Mouse (Mus musculus): Measurements from ENCODE around the gene Srgn. TPM values are rescaled to one million over a fixed set of nuclear protein-coding genes. Genes with fewer than 3 reads are reported as not detected.
"Not testable (repeated sequence)": the region's sequence is repeated elsewhere in the genome, so short reads cannot be mapped to it uniquely, and the experiment has no call there.

The Srgn gene
- polyA plus RNA-seq, 1 experiment from 2014 or later: 38.8 TPM

- DNase-seq (ENCODE audit: low spot score): no peak
- Histone ChIP-seq H3K27me3 (replicated peaks; ENCODE audit: control insufficient read depth, insufficient read depth, low read length) (peaks cover 5% of the 10 kb centered on the region), H3K4me2 (ENCODE audit: low read depth, low read length) (no peak overlapping the region), H3K4me3 (ENCODE audit: low read depth, low read length) (no peak overlapping the region), H3K36me3 (ENCODE audit: control insufficient read depth, insufficient read depth, low read length) (no peaks in the 10 kb centered on the region), H3K9me3 (ENCODE audit: control insufficient read depth, low read length) (no peaks in the 10 kb centered on the region), H3K9ac (ENCODE audit: low read depth, low read length) (no peak overlapping the region), H3K4me1 (ENCODE audit: control insufficient read depth, insufficient read depth, low read length) (peaks cover 4% of the 10 kb centered on the region; the same call in 1 of the 2 replicates), H3K27ac (replicated peaks; ENCODE audit: low read depth, low read length) (no peak overlapping the region)
- WGBS: 64% methylated on average over 4 of the region's 4 CpGs
- ATAC-seq (ENCODE audit: low read depth): no peak
These were observed 23.9 kb downstream of the Srgn start for GRCm38 (mm10) chr10:62503353-62503752.

DNA sequence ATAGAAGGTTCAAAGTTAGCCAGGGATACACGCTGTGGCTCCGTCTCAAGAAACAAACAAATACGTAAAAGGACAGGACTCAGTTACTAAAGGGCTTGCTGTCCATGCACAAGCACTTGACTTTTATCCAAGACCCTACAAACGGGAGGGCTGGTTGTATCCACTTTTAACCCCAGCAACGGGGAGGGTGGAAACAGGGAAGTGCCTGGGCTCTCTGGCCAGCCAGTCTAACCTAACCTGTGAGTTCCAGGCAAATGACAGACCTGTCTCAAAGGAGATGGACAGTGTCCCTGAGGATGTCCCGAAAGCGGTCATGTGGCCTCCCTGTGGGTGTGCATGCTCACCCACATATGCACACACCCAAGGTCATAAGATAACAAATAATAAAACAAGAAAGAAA, 25.3 kb downstream of the Srgn start:
- DNase-seq (ENCODE audit: low spot score) (no peak), ATAC-seq (ENCODE audit: low read depth) (no peak)
- no peak overlapping the region for H3K4me3 ChIP-seq (ENCODE audit: low read depth, low read length)
- no peaks in the 10 kb centered on the region for H3K27me3 ChIP-seq (replicated peaks; ENCODE audit: control insufficient read depth, insufficient read depth, low read length)
- H3K4me1 ChIP-seq (ENCODE audit: control insufficient read depth, insufficient read depth, low read length): no peaks in the 10 kb centered on the region
- H3K9ac ChIP-seq (ENCODE audit: low read depth, low read length): no peak overlapping the region
- 82% methylated on average over 7 of the region's 7 CpGs for WGBS
- H3K4me2 ChIP-seq (ENCODE audit: low read depth, low read length): no peak overlapping the region
- no peak overlapping the region for H3K27ac ChIP-seq (replicated peaks; ENCODE audit: low read depth, low read length)
- no peaks in the 10 kb centered on the region for H3K36me3 ChIP-seq (ENCODE audit: control insufficient read depth, insufficient read depth, low read length)
- H3K9me3 ChIP-seq (ENCODE audit: control insufficient read depth, low read length): no peaks in the 10 kb centered on the region

GRCm38 (mm10) chr10:62500916-62501615, 26.2 kb downstream of the Srgn start:
- H3K27me3 ChIP-seq (replicated peaks; ENCODE audit: control insufficient read depth, insufficient read depth, low read length): no peaks in the 10 kb centered on the region
- H3K4me3 ChIP-seq (ENCODE audit: low read depth, low read length): no peak overlapping the region
- no peak overlapping the region for H3K4me2 ChIP-seq (ENCODE audit: low read depth, low read length)
- DNase-seq (ENCODE audit: low spot score): no peak
- H3K4me1 ChIP-seq (ENCODE audit: control insufficient read depth, insufficient read depth, low read length): no peaks in the 10 kb centered on the region
- no peak overlapping the region for H3K9ac ChIP-seq (ENCODE audit: low read depth, low read length)
- H3K36me3 ChIP-seq (ENCODE audit: control insufficient read depth, insufficient read depth, low read length): no peaks in the 10 kb centered on the region
- no peak overlapping the region for H3K27ac ChIP-seq (replicated peaks; ENCODE audit: low read depth, low read length)
- no peaks in the 10 kb centered on the region for H3K9me3 ChIP-seq (ENCODE audit: control insufficient read depth, low read length)
- ATAC-seq (ENCODE audit: low read depth): no peak
- WGBS: 90% methylated on average over 9 of the region's 9 CpGs

DNA sequence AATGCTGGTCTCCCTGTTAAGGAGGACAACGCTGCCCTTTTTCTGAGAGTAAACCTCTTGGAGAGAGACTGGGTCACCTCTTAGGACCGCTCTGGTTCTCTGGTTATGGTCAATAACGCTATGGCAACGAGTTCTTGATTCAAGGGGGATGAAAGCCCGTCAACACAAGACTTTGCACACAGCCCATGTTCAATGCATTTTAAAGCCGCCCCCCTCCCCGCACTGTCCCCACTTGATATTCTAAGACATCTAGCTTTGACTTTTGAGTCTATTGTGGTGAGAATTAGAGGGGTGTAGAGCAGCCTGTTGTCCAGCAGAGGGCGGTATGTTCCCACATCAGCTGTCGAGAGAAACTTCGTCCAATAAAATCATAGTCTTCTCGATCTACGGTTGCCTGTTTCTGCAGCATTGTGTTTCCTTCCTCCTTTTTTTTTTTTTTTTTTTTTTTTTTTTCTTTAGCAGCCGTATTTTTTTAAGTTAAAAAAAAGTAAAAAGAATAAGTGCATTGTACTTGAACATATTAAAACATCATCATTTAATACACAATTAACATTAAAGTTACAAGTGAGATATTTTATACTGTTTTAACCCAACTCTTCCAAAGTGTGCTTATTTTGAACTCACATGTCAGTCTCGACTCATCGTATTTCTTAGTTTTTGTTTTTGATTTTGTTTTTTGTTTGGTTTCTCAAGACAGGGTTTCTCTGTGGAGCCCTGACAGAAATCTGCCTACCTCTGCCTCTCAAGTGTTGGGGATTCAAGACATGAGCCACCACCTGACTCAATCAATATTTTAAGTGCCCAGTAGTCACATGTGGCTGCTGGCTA, 26.9 kb downstream of the Srgn start:
- no peaks in the 10 kb centered on the region for H3K9me3 ChIP-seq (ENCODE audit: control insufficient read depth, low read length)
- no peaks in the 10 kb centered on the region for H3K27me3 ChIP-seq (replicated peaks; ENCODE audit: control insufficient read depth, insufficient read depth, low read length)
- H3K9ac ChIP-seq (ENCODE audit: low read depth, low read length): no peak overlapping the region
- no peak overlapping the region for H3K4me3 ChIP-seq (ENCODE audit: low read depth, low read length)
- DNase-seq (ENCODE audit: low spot score): peak; percentile 85
- ATAC-seq (ENCODE audit: low read depth): peak; percentile 57; the same call in 1 of the 2 replicates
- no peaks in the 10 kb centered on the region for H3K4me1 ChIP-seq (ENCODE audit: control insufficient read depth, insufficient read depth, low read length)
- no peak overlapping the region for H3K4me2 ChIP-seq (ENCODE audit: low read depth, low read length)
- 23% methylated on average over 15 of the region's 15 CpGs for WGBS
- no peaks in the 10 kb centered on the region for H3K36me3 ChIP-seq (ENCODE audit: control insufficient read depth, insufficient read depth, low read length)
- H3K27ac ChIP-seq (replicated peaks; ENCODE audit: low read depth, low read length): no peak overlapping the region

GRCm38 (mm10) chr10:62491681-62492080, 35.6 kb downstream of the Srgn start:
- 82% methylated on average over 3 of the region's 3 CpGs for WGBS
- not testable (repeated sequence) for H3K9me3 ChIP-seq (ENCODE audit: control insufficient read depth, low read length); H3K4me2 ChIP-seq (ENCODE audit: low read depth, low read length); H3K4me3 ChIP-seq (ENCODE audit: low read depth, low read length); ATAC-seq (ENCODE audit: low read depth); H3K4me1 ChIP-seq (ENCODE audit: control insufficient read depth, insufficient read depth, low read length); H3K36me3 ChIP-seq (ENCODE audit: control insufficient read depth, insufficient read depth, low read length); H3K27me3 ChIP-seq (replicated peaks; ENCODE audit: control insufficient read depth, insufficient read depth, low read length); H3K27ac ChIP-seq (replicated peaks; ENCODE audit: low read depth, low read length); H3K9ac ChIP-seq (ENCODE audit: low read depth, low read length); DNase-seq (ENCODE audit: low spot score)

DNA sequence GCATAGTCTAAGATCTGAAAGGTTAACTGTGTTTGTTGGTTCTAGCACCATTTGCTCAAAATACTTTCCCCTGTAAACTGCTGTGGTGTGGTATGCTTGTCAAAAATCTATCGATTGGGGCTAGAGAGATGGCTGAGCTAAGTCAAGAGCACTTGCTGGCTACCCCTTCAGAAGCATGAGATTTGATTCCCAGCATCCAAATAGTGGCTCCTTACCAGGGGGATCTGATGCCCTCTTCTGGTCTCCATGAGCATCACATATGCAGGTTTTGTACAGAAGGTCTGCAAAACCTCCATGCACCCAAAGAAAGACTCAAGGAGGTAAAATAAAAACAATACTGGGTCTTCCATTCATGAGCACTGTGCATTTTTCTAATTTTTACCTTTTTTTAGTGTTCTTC, 39.0 kb downstream of the Srgn start:
- Histone ChIP-seq H3K9ac (ENCODE audit: low read depth, low read length) (no peak overlapping the region), H3K9me3 (ENCODE audit: control insufficient read depth, low read length) (no peaks in the 10 kb centered on the region), H3K4me2 (ENCODE audit: low read depth, low read length) (no peak overlapping the region), H3K4me1 (ENCODE audit: control insufficient read depth, insufficient read depth, low read length) (peaks cover 11% of the 10 kb centered on the region; the same call in 1 of the 2 replicates), H3K27me3 (replicated peaks; ENCODE audit: control insufficient read depth, insufficient read depth, low read length) (no peaks in the 10 kb centered on the region), H3K36me3 (ENCODE audit: control insufficient read depth, insufficient read depth, low read length) (no peaks in the 10 kb centered on the region), H3K27ac (replicated peaks; ENCODE audit: low read depth, low read length) (no peak overlapping the region), H3K4me3 (ENCODE audit: low read depth, low read length) (no peak overlapping the region)
- 33% methylated on average over 1 of the region's 1 CpGs for WGBS
- DNase-seq (ENCODE audit: low spot score): peak; percentile 66
- no peak for ATAC-seq (ENCODE audit: low read depth)

DNA sequence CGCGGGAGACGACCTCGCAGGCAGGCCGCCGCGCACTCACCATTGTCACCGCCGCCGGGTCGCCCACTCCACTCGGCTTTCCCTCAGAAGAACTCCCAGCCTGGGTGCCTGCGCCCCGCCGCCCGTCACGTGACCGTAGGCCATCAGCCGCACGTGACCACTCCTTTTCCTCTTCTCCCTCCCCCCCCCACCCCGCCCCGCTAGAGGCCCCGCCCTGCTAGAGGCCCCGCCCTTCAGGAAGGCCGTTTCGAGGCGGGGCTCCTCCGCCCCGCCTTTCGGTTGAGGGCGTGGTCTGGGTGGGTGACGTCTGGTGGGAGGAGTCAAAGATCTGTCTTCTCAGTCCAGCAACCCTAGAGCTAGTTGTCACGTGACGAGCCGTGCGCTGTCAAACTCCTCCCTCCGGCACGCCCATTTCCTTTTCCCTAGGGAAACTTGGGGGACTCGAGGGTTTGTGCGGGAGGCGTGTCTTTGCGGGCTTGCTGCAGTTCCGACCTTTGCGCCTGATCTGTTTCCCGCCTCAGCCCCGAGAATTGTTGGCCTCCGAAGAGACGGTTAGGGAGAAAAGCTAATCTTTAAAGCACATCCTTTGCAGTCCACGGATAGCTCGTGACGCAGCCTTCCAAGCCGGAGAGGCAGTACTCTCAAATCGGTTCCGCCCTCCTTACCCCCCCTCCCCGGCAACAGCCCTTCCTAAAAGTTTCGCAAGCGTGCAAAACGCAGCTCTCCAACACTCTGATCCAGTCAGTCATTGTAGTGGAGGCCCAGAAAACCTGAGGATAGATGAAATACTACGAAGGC, 40.4 kb downstream of the Srgn start, which contains the start of gene Vps26a:
Vps26a (minus strand) TSS at position 188 of the 798 bp plus-strand sequence.
- no peaks in the 10 kb centered on the region for H3K9me3 ChIP-seq (ENCODE audit: control insufficient read depth, low read length)
- under 1% methylated on average over 30 of the region's 59 CpGs for WGBS

DNA sequence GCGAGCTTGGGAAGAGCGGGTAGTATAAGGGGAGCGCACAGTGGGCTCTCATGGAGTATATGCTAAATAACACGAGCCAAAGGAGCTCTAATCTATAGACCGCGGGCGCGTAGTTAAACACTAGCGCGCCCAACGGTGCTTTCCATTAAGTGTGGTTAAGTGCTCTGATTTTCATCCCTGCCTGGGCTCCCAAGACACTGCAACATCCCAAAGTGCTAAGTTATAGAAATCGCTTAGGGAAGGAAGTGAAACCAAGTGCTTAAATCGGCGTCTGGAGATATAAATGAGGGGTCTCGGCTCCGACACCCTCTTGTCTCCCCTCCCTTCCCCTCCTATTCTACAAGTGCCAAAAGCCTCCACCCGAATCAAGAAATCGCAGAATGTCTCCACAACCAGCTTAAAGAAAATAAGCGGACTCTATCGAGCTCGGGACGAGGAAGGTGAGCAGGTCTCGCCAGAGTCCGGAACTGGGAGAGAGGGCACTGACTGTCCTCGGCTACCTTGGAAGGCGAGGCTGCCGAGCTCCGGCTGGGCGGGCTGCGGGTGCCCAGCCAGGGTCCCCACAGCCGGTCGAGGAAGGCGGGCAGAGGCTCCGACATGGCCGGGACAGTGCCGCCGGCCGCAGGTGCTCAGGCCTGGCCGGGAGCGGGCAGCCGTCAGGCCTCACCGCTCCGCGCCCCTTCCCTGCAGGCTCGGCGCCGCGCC, 41.2 kb downstream of the Srgn start:
- H3K4me1 ChIP-seq (ENCODE audit: control insufficient read depth, insufficient read depth, low read length): peaks cover 11% of the 10 kb centered on the region; the same call in 1 of the 2 replicates
- whole genome bisulfite sequencing: under 1% methylated on average over 31 of the region's 48 CpGs
- H3K9me3 ChIP-seq (ENCODE audit: control insufficient read depth, low read length): no peaks in the 10 kb centered on the region
- no peaks in the 10 kb centered on the region for H3K27me3 ChIP-seq (replicated peaks; ENCODE audit: control insufficient read depth, insufficient read depth, low read length)
- H3K4me2 ChIP-seq (ENCODE audit: low read depth, low read length): peak overlapping the region; percentile 73
- ATAC-seq (ENCODE audit: low read depth) (peak; percentile 84), DNase-seq (ENCODE audit: low spot score) (peak; percentile 64)
- no peaks in the 10 kb centered on the region for H3K36me3 ChIP-seq (ENCODE audit: control insufficient read depth, insufficient read depth, low read length)
- peak overlapping the region; percentile 70 for H3K27ac ChIP-seq (replicated peaks; ENCODE audit: low read depth, low read length)
- H3K9ac ChIP-seq (ENCODE audit: low read depth, low read length): peak overlapping the region; percentile 85
- H3K4me3 ChIP-seq (ENCODE audit: low read depth, low read length): peak overlapping the region; percentile 98

More for the DNA sequence above, 40.4 kb downstream of the Srgn start, which contains the start of gene Vps26a:
- Histone ChIP-seq H3K27ac (replicated peaks; ENCODE audit: low read depth, low read length) (peak within 1 kb of the TSS; percentile 82), H3K4me1 (ENCODE audit: control insufficient read depth, insufficient read depth, low read length) (peaks cover 11% of the 10 kb centered on the region; the same call in 1 of the 2 replicates), H3K9ac (ENCODE audit: low read depth, low read length) (peak within 1 kb of the TSS; percentile 85), H3K36me3 (ENCODE audit: control insufficient read depth, insufficient read depth, low read length) (no peaks in the 10 kb centered on the region), H3K4me2 (ENCODE audit: low read depth, low read length) (peak within 1 kb of the TSS; percentile 75), H3K27me3 (replicated peaks; ENCODE audit: control insufficient read depth, insufficient read depth, low read length) (no peaks in the 10 kb centered on the region), H3K4me3 (ENCODE audit: low read depth, low read length) (peak within 1 kb of the TSS; percentile 98)
- peak; percentile 99 for DNase-seq (ENCODE audit: low spot score)
- peak; percentile 84 for ATAC-seq (ENCODE audit: low read depth)
